Mouse (Mus musculus) spleen, adult 2 months (tissue): ENCODE results near the gene Kctd18.

Source experiments
- CTCF ChIP-seq: fragments of 200-500 bp; IDR thresholded peaks from 2 replicates; pipeline ENCODE4 v1.5.1; 2011; ENCODE audit warnings: mild to moderate bottlenecking, inconsistent platforms; ENCODE audit not compliant: insufficient read depth, insufficient read length, insufficient replicate concordance; ENCODE audit errors: extremely low read depth
- POLR2A ChIP-seq: fragments of 200-500 bp; IDR thresholded peaks from 2 replicates; pipeline ENCODE4 v1.6.1; 2011; ENCODE audit warnings: low read depth, low read length, inconsistent platforms

- TF ChIP-seq POLR2A (no peak), CTCF (no peak)
Observed at GRCm38 (mm10) chr1:57911561-57911960, 107.2 kb downstream of the Kctd18 start.
